Mouse (Mus musculus): ENCODE results near the gene Clasp2. TPM values are rescaled to one million over a fixed set of nuclear protein-coding genes. Genes with fewer than 3 reads are reported as not detected.

The Clasp2 gene
- polyA plus RNA-seq, 1 experiment = 14.8 TPM

- no peak for TF ChIP-seq CTCF (IDR thresholded peaks at IDR 0.05; ENCODE audit: insufficient read depth, low read length)
- no peak for TF ChIP-seq POLR2A (IDR thresholded peaks at IDR 0.05; ENCODE audit: borderline replicate concordance, extremely low read depth, low read depth, low read length)
These were observed 64.1 kb downstream of the Clasp2 start for GRCm38 (mm10) chr9:113805359-113805758.

DNA sequence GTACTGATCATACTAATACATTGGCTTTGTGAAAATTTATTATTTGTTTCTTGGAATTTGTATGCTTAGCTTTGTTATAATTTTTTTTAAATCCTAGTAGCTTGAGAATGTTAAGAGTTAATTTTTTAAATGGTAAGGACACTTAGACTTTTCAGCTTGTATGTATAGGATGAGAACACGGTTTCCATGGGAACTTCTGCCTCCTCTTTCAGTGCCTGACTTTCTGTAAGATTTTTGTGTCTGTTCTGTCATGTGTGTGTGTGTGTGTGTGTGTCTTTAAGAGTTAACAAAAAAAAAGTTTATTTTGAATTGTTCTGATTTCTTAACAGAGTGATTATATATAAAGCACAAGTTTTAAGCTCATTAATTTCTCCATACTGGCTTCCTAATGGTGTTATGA is 70.1 kb downstream of the Clasp2 start:
- DNase-seq = no peak
- TF ChIP-seq POLR2A (IDR thresholded peaks at IDR 0.05; ENCODE audit: borderline replicate concordance, extremely low read depth, low read depth, low read length) = no peak
- no peak for TF ChIP-seq CTCF (IDR thresholded peaks at IDR 0.05; ENCODE audit: insufficient read depth, low read length)
- H3K4me1 ChIP-seq (ENCODE audit: control insufficient read depth, insufficient read depth, low read length) = no peaks in the 10 kb centered on the region
- WGBS = 74% methylated on average over 1 of the region's 1 CpGs
- H3K4me3 ChIP-seq (replicated peaks; ENCODE audit: extremely low read depth, low read depth, low read length) = no peak overlapping the region

More at GRCm38 (mm10) chr9:113805359-113805758, 64.1 kb downstream of the Clasp2 start:
- no peaks in the 10 kb centered on the region; the same call in 1 of the 2 replicates for H3K4me1 ChIP-seq (ENCODE audit: control insufficient read depth, insufficient read depth, low read length)
- no peak for DNase-seq
- 97% methylated on average over 1 of the region's 1 CpGs for WGBS
- H3K4me3 ChIP-seq (replicated peaks; ENCODE audit: extremely low read depth, low read depth, low read length) = no peak overlapping the region

DNA sequence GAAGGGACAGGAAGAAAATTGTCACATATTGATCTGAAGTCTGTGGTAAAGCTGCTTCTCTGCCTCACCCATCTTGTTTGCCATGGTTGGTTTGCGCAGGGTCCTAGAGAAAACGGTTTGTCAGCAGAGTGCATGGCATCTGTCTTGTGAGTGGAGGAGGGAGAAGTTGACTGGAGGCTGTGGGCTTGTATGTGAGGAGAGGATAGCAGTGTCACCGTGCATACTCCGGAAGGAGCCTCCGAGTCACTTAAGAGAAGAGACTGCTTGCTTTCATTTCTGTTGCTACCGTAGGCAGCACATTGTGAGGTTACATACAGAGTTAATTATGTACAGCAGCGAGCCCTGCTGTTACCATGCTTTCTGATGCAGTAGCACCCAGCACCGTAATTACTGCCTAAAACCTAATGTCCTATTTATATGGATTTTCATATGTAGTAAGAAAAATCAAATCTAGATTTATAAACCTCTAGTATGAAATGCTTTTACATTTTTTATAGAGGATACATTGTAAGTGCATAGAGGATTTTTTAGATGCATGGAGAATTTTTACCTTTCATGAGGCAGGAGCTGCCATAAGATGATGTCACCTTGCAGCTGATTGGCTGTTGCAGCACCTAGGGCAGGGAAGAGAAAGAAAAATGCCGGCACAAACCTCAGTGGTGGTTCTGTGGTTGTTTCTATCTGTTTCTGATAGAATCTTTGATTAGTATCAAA is 70.8 kb downstream of the Clasp2 start:
- Histone ChIP-seq H3K4me3 (replicated peaks; ENCODE audit: extremely low read depth, low read depth, low read length) (no peak overlapping the region), H3K4me1 (ENCODE audit: control insufficient read depth, insufficient read depth, low read length) (no peaks in the 10 kb centered on the region)
- TF ChIP-seq POLR2A (IDR thresholded peaks at IDR 0.05; ENCODE audit: borderline replicate concordance, extremely low read depth, low read depth, low read length) (no peak), CTCF (IDR thresholded peaks at IDR 0.05; ENCODE audit: insufficient read depth, low read length) (no peak)
- WGBS = 37% methylated on average over 9 of the region's 9 CpGs
- DNase-seq = no peak

DNA sequence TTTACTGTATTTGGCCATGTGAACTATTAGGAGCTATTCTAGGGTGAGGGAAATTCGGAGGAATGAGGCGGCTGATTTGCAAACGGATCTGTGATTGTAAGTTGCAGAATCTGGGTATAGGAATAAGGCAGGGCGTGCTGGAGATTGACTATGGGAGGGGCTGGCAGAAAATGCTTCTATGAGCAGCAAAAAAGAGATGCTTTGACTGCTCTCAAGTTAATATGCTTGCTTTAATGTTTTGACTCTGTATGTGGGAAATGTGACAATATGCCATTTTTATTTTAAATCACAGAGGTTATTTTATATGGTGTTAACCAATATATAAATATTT is 71.4 kb downstream of the Clasp2 start:
- no peak overlapping the region for H3K4me3 ChIP-seq (replicated peaks; ENCODE audit: extremely low read depth, low read depth, low read length)
- no peaks in the 10 kb centered on the region for H3K4me1 ChIP-seq (ENCODE audit: control insufficient read depth, insufficient read depth, low read length)
- DNase-seq = no peak
- 77% methylated on average over 4 of the region's 4 CpGs for WGBS
- no peak for TF ChIP-seq CTCF (IDR thresholded peaks at IDR 0.05; ENCODE audit: insufficient read depth, low read length)
- TF ChIP-seq POLR2A (IDR thresholded peaks at IDR 0.05; ENCODE audit: borderline replicate concordance, extremely low read depth, low read depth, low read length) = no peak

- WGBS = 80% methylated on average over 5 of the region's 5 CpGs
- DNase-seq = no peak
- TF ChIP-seq POLR2A (IDR thresholded peaks at IDR 0.05; ENCODE audit: borderline replicate concordance, extremely low read depth, low read depth, low read length) (no peak), CTCF (IDR thresholded peaks at IDR 0.05; ENCODE audit: insufficient read depth, low read length) (no peak)
- Histone ChIP-seq H3K4me1 (ENCODE audit: control insufficient read depth, insufficient read depth, low read length) (no peaks in the 10 kb centered on the region), H3K4me3 (replicated peaks; ENCODE audit: extremely low read depth, low read depth, low read length) (no peak overlapping the region)
These were observed 71.8 kb downstream of the Clasp2 start for GRCm38 (mm10) chr9:113813086-113813485.

DNA sequence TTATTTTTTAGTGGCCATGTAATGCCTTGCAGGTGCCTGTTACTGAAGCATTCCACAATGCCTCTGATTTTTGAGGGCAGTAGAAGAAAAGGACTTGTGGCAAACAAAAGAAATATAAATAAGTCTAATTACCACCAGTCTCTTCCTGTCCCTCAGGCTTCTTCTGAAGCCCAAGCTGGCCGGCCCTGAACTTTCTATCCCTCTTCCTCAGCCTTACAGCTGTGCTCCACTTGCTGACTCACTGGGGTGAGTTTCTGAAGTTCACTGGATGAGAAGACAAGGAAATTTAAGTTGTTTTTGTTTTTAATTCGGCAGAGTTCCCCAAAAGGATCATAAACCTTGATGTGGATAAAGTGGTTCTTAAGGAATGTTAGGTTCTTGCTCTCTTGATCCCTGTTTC is 74.6 kb downstream of the Clasp2 start:
- DNase-seq = no peak
- TF ChIP-seq CTCF (IDR thresholded peaks at IDR 0.05; ENCODE audit: insufficient read depth, low read length) (no peak), POLR2A (IDR thresholded peaks at IDR 0.05; ENCODE audit: borderline replicate concordance, extremely low read depth, low read depth, low read length) (no peak)
- H3K4me1 ChIP-seq (ENCODE audit: control insufficient read depth, insufficient read depth, low read length) = no peaks in the 10 kb centered on the region
- no peak overlapping the region for H3K4me3 ChIP-seq (replicated peaks; ENCODE audit: extremely low read depth, low read depth, low read length)
- 67% methylated on average over 2 of the region's 2 CpGs for WGBS

- TF ChIP-seq CTCF (IDR thresholded peaks at IDR 0.05; ENCODE audit: insufficient read depth, low read length) = no peak
- TF ChIP-seq POLR2A (IDR thresholded peaks at IDR 0.05; ENCODE audit: borderline replicate concordance, extremely low read depth, low read depth, low read length) = no peak
- H3K4me1 ChIP-seq (ENCODE audit: control insufficient read depth, insufficient read depth, low read length) = no peaks in the 10 kb centered on the region
- 43% methylated on average over 1 of the region's 1 CpGs for WGBS
- no peak for DNase-seq
- no peak overlapping the region for H3K4me3 ChIP-seq (replicated peaks; ENCODE audit: extremely low read depth, low read depth, low read length)
These were observed 80.9 kb downstream of the Clasp2 start for GRCm38 (mm10) chr9:113822150-113822549.

DNA sequence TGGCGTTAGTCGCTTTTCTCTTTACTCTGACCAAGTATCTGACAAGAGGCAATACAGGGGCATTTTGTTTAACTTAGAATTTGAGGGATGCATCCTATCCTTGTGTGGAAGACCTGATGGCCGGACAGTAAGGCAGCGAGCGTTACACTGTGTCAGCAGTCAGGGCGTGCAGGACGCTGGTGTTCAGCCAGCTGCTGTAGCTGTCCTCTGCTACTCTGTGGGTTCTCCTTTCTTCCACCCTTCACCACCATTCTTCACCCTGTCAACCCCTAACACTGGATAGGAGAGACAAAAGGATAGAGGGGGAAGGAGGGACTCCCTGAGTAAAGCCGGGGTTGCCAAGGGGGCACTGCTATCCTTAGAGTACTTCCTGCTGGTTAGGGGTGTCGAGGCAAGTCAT is 87.4 kb downstream of the Clasp2 start:
- WGBS = 70% methylated on average over 9 of the region's 9 CpGs
- no peak for DNase-seq
- no peak for TF ChIP-seq POLR2A (IDR thresholded peaks at IDR 0.05; ENCODE audit: borderline replicate concordance, extremely low read depth, low read depth, low read length)
- TF ChIP-seq CTCF (IDR thresholded peaks at IDR 0.05; ENCODE audit: insufficient read depth, low read length) = no peak
- no peak overlapping the region for H3K4me3 ChIP-seq (replicated peaks; ENCODE audit: extremely low read depth, low read depth, low read length)
- no peaks in the 10 kb centered on the region for H3K4me1 ChIP-seq (ENCODE audit: control insufficient read depth, insufficient read depth, low read length)

GRCm38 (mm10) chr9:113830219-113830618 is 88.9 kb downstream of the Clasp2 start:
- no peak for TF ChIP-seq POLR2A (IDR thresholded peaks at IDR 0.05; ENCODE audit: borderline replicate concordance, extremely low read depth, low read depth, low read length)
- TF ChIP-seq CTCF (IDR thresholded peaks at IDR 0.05; ENCODE audit: insufficient read depth, low read length) = no peak
- no peak overlapping the region for H3K4me3 ChIP-seq (replicated peaks; ENCODE audit: extremely low read depth, low read depth, low read length)
- 72% methylated on average over 3 of the region's 3 CpGs for WGBS

GRCm38 (mm10) chr9:113833481-113833880 is 92.2 kb downstream of the Clasp2 start:
- 81% methylated on average over 7 of the region's 7 CpGs for WGBS
- Histone ChIP-seq H3K4me1 (ENCODE audit: control insufficient read depth, insufficient read depth, low read length) (no peaks in the 10 kb centered on the region), H3K4me3 (replicated peaks; ENCODE audit: extremely low read depth, low read depth, low read length) (no peak overlapping the region)
- no peak for DNase-seq
- no peak for TF ChIP-seq CTCF (IDR thresholded peaks at IDR 0.05; ENCODE audit: insufficient read depth, low read length)
- no peak for TF ChIP-seq POLR2A (IDR thresholded peaks at IDR 0.05; ENCODE audit: borderline replicate concordance, extremely low read depth, low read depth, low read length)

More at GRCm38 (mm10) chr9:113830219-113830618, 88.9 kb downstream of the Clasp2 start:
- no peak for DNase-seq
- no peaks in the 10 kb centered on the region for H3K4me1 ChIP-seq (ENCODE audit: control insufficient read depth, insufficient read depth, low read length)
